Mouse (Mus musculus): ENCODE data around the gene Yap1.

GRCm38 (mm10) chr9:7929552-7929951, 74.8 kb downstream of the Yap1 start:
- TF ChIP-seq CTCF (IDR thresholded peaks at IDR 0.05; ENCODE audit: extremely low read depth, insufficient read depth, insufficient read length, insufficient replicate concordance) (no peak), POLR2A (IDR thresholded peaks at IDR 0.05; ENCODE audit: low read depth, low read length) (no peak)
